Mouse (Mus musculus) gastrocnemius, postnatal 14 days (tissue): ENCODE measurements around the gene N4bp2l1. TPM values are rescaled to one million over a fixed set of nuclear protein-coding genes. Genes with fewer than 3 reads are reported as not detected.
"Not testable (repeated sequence)": the region's sequence is repeated elsewhere in the genome, so short reads cannot be mapped to it uniquely, and the experiment has no call there.

Experiments
- DNase-seq: peaks from one replicate; pipeline ENCODE4 v3.0.0; 2021; ENCODE audit warnings: mixed read lengths
- intact Hi-C: fragments of 180-260 bp; cut with DNase I; formaldehyde crosslinking; loops from one replicate; pipeline ENCODE4 v1.15.1; 2025; ENCODE audit warnings: low total_unique reads
- long read RNA-seq, 2 experiments: library from polyadenylated mRNA; stranded (forward); transcript quantifications; one replicate each; pipeline ENCODE4 v2.0.0; 2021
- total RNA-seq, 2 experiments: library from RNA; stranded (reverse); gene quantifications; 2 replicates each; pipeline ENCODE4 v1.2.3; 2021

N4bp2l1 gene
- 1 to 10 TPM; 1.7 to 3.6 TPM for total RNA-seq
- long read RNA-seq, experiment 1, partial matches to known transcripts, result 0 of 1 reads
- long read RNA-seq, experiment 1, other reads (novel, unspliced or antisense), result 1 of 1 reads
- long read RNA-seq, experiment 2, partial matches to known transcripts, result 0 of 5 reads
- long read RNA-seq, experiment 2, other reads (novel, unspliced or antisense), result 5 of 5 reads

- intact Hi-C loops, result no loop called here
- no peak for DNase-seq
Observed at GRCm38 (mm10) chr5:150597088-150597487, at the start of gene N4bp2l1. N4bp2l1 (minus strand) TSS chr5:150597188.

GRCm38 (mm10) chr5:150644926-150645325 lies 47.9 kb upstream of the N4bp2l1 start:
- DNase-seq, result no peak

GRCm38 (mm10) chr5:150643390-150643789 lies 46.4 kb upstream of the N4bp2l1 start:
- intact Hi-C loops, DNase-seq: not testable (repeated sequence)

More at GRCm38 (mm10) chr5:150644926-150645325, 47.9 kb upstream of the N4bp2l1 start:
- intact Hi-C loops, result no loop called here

DNA sequence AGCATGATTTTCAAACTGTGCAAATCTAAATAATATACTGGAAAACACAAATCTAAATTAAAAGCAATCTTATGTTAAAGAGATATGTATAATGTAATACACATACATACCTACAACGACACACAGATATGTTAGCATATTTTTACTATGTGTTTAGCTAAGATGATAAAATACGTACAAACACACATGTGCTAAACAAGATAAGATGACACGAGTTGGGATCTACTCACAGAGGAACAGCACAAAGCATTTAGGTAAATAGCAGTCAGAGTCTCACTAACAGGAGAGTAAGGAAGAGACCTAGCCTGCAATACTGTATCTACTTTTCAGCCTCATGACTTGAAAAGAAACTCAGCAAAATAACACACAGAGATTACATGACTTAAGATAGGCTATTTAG lies 44.5 kb upstream of the N4bp2l1 start:
- no peak for DNase-seq
- intact Hi-C loops, result no loop called here

DNA sequence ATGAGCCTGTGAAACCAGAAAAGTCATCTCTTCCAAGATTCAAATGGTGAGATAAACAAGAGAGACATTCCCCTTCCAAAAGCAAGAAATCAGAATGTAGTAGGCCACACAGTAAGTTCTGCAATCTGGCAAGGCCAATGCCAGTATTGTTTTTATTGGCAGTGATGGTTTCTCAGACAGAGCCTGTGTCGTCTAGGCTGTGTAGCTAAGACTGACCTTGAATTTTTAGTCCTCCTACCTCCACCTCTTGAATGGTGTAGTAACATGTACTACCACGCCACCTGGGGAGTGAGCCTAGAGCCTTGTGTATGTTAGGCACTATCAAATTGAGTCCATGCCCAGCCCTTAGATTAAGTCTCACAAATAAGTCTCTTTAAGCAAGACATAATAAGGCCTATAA lies 32.7 kb upstream of the N4bp2l1 start:
- intact Hi-C loops, result no loop called here
- DNase-seq, result no peak

DNA sequence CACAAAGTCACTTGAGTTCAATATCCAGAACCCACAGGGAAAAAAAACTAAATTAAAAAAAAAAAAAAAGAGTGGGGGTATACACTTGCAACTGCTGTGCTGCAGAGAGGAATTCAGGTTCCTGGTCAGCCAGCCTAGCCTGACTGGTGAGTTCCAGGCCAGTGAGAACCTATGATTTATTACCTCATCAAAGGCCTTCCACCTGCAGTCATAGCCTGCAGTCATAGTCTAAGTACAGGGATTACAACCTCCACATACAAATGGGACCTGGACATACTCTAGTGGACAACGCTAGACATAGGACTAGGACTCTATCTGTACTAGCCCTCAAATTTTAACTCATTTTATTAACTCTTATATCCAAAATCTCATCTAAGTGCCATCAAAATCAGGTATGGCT lies 32.3 kb upstream of the N4bp2l1 start:
- intact Hi-C loops, result no loop called here
- no peak for DNase-seq

GRCm38 (mm10) chr5:150625528-150625927 lies 28.5 kb upstream of the N4bp2l1 start:
- intact Hi-C loops, result no loop called here
- DNase-seq, result no peak

DNA sequence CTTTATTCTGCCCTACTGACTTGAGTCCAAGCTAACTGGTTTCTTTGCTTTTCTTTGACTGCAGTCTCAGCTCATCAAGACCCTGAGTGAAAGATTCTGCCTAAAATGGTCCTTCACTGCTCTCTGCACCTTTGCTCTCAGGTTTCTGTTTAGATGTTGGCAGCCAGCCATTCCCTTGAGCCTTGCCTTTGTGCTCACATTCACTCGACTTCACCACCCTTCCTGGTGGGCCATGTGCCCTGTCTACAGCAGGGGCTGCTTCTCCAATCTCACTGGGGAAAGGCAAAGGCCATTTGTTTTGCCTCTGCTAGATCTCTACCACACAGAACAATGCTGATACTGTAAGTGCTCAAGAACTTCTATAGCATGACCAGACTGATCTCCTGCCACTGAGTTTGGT lies 25.8 kb upstream of the N4bp2l1 start:
- no peak for DNase-seq
- intact Hi-C loops, result no loop called here

GRCm38 (mm10) chr5:150621592-150621991 lies 24.6 kb upstream of the N4bp2l1 start:
- intact Hi-C loops, result no loop called here
- DNase-seq, result no peak

- intact Hi-C loops, result no loop called here
- DNase-seq, result no peak
Observed at GRCm38 (mm10) chr5:150620588-150621135, 23.7 kb upstream of the N4bp2l1 start.

DNA sequence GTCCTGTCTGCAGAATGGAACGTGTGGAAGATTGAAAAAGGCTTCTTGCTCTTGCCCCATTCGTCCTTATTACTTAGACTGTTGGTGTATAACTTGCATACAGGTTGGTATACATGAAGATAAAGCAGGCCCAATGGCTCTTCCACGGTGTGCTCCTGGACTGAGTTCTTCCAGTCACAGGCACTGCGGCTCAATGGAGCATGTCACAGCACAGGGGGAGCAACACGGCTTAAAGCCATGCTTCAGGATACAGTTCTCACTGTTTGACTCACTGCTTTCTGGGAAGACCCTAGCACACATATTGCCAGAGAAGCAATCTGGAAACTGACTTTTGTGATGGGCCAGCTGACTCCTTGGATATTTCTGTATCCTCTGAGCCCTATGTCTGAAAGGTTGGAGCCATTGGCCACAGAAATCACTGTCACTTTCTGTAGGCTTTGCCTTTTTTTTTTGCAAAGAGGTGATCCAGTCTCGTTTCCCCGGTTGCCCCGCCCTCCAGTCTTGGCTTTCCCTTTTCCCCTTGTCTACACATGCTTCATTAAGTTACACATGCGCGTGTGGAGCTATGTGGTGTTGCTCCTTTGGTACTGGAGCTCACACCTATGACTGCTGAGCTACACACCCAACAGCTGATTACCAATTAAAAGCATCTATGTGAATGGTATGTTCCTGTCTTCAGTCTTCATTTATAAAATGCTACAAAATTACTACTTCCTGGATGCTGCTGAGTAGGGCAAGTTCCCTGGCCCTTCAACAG lies 21.8 kb upstream of the N4bp2l1 start:
- DNase-seq, result no peak
- intact Hi-C loops, result no loop called here

- DNase-seq, result no peak
- intact Hi-C loops, result no loop called here
Observed at GRCm38 (mm10) chr5:150616731-150617130, 19.7 kb upstream of the N4bp2l1 start.

DNA sequence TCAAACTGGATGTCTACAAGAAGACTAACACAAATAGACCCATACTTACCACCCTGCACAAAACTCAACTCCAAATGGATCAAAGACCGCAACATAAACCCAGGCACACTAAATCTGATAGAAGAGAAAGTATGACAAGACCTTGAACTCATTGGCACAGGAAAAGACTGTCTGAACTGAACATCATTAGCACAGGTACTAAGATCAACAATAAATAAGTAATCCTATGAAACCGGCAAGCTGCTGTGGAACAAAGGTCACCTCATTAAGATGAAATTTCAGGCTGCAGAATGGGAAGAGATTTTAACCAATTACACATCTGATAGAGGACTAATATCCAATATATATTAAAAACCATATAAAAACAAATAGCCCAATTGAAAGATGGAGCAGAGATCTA lies 19.2 kb upstream of the N4bp2l1 start:
- DNase-seq, result no peak
- intact Hi-C loops, result no loop called here

- intact Hi-C loops, result no loop called here
- no peak for DNase-seq
Observed at GRCm38 (mm10) chr5:150614054-150614453, 17.1 kb upstream of the N4bp2l1 start.

- intact Hi-C loops, result no loop called here
- no peak for DNase-seq
Observed at GRCm38 (mm10) chr5:150611697-150612096, 14.7 kb upstream of the N4bp2l1 start.

- intact Hi-C loops, result no loop called here
- DNase-seq, result no peak
Observed at GRCm38 (mm10) chr5:150611136-150611535, 14.1 kb upstream of the N4bp2l1 start.

DNA sequence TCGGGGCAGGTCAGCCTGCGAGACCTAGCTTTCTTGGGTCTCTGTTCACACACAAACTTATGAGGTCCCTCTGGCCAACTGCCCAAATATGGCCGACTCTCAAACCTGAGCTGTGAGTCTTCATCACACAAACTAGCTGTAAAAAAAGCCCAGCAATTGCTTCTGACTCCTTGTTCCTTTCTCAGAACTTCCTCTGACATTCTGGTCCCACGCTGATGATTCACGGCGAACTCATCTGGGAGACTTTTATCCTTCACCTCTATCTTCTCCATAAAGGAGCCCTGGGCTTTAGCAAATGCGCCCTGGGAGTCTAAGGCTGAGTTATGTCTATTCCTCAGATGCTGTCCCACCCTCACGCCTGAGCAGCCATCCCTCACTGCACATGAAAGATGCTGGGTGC lies 10.6 kb upstream of the N4bp2l1 start:
- no peak for DNase-seq
- intact Hi-C loops, result no loop called here

- DNase-seq, result no peak
- intact Hi-C loops, result no loop called here
Observed at GRCm38 (mm10) chr5:150606131-150606530, 9.1 kb upstream of the N4bp2l1 start.

GRCm38 (mm10) chr5:150601441-150602230 lies 4.6 kb upstream of the N4bp2l1 start:
- DNase-seq, result no peak
- intact Hi-C loops, result no loop called here
